Mouse (Mus musculus) liver, adult 2 months (tissue): ENCODE data around the gene Olfr1414.

Experiments
- CTCF ChIP-seq: fragments of 200-500 bp; IDR thresholded peaks from 2 replicates; pipeline ENCODE4 v1.5.1; 2011; ENCODE audit warnings: low read depth, low read length, control low read depth
- POLR2A ChIP-seq: fragments of 200-500 bp; IDR thresholded peaks from 2 replicates; pipeline ENCODE4 v1.6.1; 2011; ENCODE audit warnings: low read length, control low read depth; ENCODE audit not compliant: insufficient read depth; ENCODE audit errors: extremely low read depth

- no peak for TF ChIP-seq CTCF
- no peak for TF ChIP-seq POLR2A
These were observed 18.5 kb upstream of the Olfr1414 start for GRCm38 (mm10) chr1:92536972-92537371.
